Mouse (Mus musculus) adipose tissue, adult 10 weeks (tissue): ENCODE data around the gene Pik3c2g. TPM values are rescaled to one million over a fixed set of nuclear protein-coding genes. Genes with fewer than 3 reads are reported as not detected.

Experiments
- polyA plus RNA-seq: library from polyadenylated mRNA; stranded (reverse); fragments of 350-450 nt; fragmentation: Illumina TruSeq; extraction: RNeasy Lipid Tissue Mini Kit (QIAGEN cat#74804); gene quantifications from one replicate; pipeline ENCODE4 v1.2.3, GENCODE M21; 2014; ENCODE audit warnings: low read depth, low replicate concordance

The Pik3c2g gene
- polyA plus RNA-seq, result 2.3 TPM

DNA sequence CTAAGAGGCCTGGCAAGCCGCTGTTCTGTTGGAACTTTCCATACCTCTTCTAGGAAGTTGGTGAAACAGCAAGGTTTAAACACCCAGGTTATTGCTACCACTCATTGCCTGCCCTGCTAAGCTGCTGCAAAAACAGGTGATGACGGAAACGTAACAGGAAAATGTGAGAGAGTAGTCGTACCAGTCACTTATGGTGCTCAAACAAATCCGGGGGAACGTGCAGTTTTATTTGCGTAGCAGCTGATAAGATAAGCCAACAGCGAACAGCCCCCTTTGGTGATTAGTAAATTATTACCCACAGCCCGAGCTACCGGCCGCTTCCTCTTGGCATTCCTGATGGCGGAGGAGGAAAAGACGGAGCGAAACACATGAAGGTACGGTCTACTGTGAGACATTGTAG, at the start of gene Pik3c2g:
Gene Pik3c2g, plus strand, starts transcription at position 330 of the 400 bp plus-strand sequence.

Other genes starting within 250 kb of the Pik3c2g start
- 2.3 TPM for gene Rergl, start 85.2 kb upstream of the Pik3c2g start, polyA plus RNA-seq